Mouse (Mus musculus) cerebellum, adult 2 months (tissue): ENCODE data around the gene Slc9c1.

Experiments used
- CTCF ChIP-seq: fragments of 200-500 bp; IDR thresholded peaks from 2 replicates; pipeline ENCODE4 v1.5.1; 2011; ENCODE audit warnings: low read depth, mild to moderate bottlenecking, control low read depth, low read length, moderate library complexity, borderline replicate concordance; ENCODE audit not compliant: insufficient read depth
- POLR2A ChIP-seq: fragments of 200-500 bp; IDR thresholded peaks from 2 replicates; pipeline ENCODE4 v1.6.1; 2011; ENCODE audit warnings: low read length, control low read depth, borderline replicate concordance; ENCODE audit not compliant: insufficient read depth

GRCm38 (mm10) chr16:45561747-45562146, 26.6 kb downstream of the Slc9c1 start:
- no peak for TF ChIP-seq CTCF
- TF ChIP-seq POLR2A, result no peak
